ENCODE assay signal across 9 mouse cellular contexts in the genomic region with DNA sequence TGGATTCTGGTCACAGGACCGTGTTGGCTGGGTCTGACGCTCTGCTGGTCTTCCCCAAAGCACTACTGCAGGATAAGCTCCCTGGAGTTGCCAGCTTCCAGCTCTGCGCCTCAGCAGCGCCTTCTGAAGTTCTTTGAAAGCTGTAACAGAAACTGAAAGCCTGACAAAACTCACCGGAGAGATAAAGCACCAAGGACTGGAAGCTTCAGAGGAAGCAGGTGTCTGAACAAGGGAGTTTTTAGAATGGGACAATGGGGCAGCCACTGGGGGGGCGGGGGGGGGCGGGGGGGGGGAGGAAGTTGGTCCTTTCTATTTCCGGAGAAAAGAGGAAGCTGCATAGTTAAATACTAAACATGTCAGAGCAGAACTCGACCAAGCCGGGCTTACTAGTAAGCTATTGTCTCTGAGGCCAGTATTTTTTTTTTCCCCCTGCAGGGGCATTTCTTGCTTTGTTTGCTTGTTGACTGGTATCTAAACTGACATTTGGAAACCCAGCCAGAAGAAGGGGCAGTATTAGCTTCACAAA.
DNase-seq lines count a peak whose midpoint lies in the region; ATAC-seq lines count a peak whose summit lies in the region.
"Had no signal": no experiment of that assay in that cellular context is flagged by ENCODE, and none has a peak within 500 bp of the region (broad histone marks: within the 10 kb centered on the region; RNA-seq: fewer than 3 reads in every experiment).

No protein-coding gene starts in this region.

- 16% methylated on average over 10 of the region's 10 CpGs for WGBS in embryonic facial prominence, embryonic 13.5 days
- whole genome bisulfite sequencing in heart, embryonic 14.5 days, result 9% methylated on average over 10 of the region's 10 CpGs
- 20% methylated on average over 10 of the region's 10 CpGs for WGBS in kidney, embryonic 15.5 days
- 9% methylated on average over 9 of the region's 10 CpGs for WGBS in liver, embryonic 11.5 days
- WGBS in midbrain, embryonic 16.5 days, result 4% methylated on average over 8 of the region's 10 CpGs

- no peak for ATAC-seq in embryonic facial prominence, embryonic 13.5 days (ENCODE audit: insufficient number of reproducible peaks, insufficient read depth, low FRiP score, low TSS enrichment, low read depth)
- ATAC-seq in heart, embryonic 14.5 days (ENCODE audit: insufficient number of reproducible peaks, insufficient read depth, low FRiP score, low read depth), result no peak
- no peak for ATAC-seq in kidney, embryonic 15.5 days (replicated peaks; ENCODE audit: low FRiP score)
- ATAC-seq in liver, embryonic 11.5 days (replicated peaks; ENCODE audit: low FRiP score), result no peak
- 0 out of 2 replicates have a peak, but pooled peaks have one; percentile 47 for ATAC-seq in midbrain, embryonic 16.5 days
- ATAC-seq: Patski had no signal

- no peaks in the 10 kb centered on the region for H3K27me3 ChIP-seq in embryonic facial prominence, embryonic 13.5 days
- no peaks in the 10 kb centered on the region for H3K27me3 ChIP-seq in heart, embryonic 14.5 days (ENCODE audit: control insufficient read depth, insufficient read depth, low read length)
- no peaks in the 10 kb centered on the region for H3K27me3 ChIP-seq in kidney, embryonic 15.5 days
- no peaks in the 10 kb centered on the region for H3K27me3 ChIP-seq in liver, embryonic 11.5 days (replicated peaks; ENCODE audit: control insufficient read depth, insufficient read depth, low read length)
- H3K27me3 ChIP-seq in midbrain, embryonic 16.5 days (ENCODE audit: control insufficient read depth, insufficient read depth, low read depth, low read length), result no peaks in the 10 kb centered on the region
- H3K27me3 ChIP-seq: Patski had no signal

- H3K4me2 ChIP-seq in embryonic facial prominence, embryonic 13.5 days, result peak overlapping the region; percentile 24
- H3K4me2 ChIP-seq in heart, embryonic 14.5 days (ENCODE audit: low read length), result peak overlapping the region; percentile 50
- H3K4me2 ChIP-seq in kidney, embryonic 15.5 days, result peak overlapping the region; percentile 46
- H3K4me2 ChIP-seq in liver, embryonic 11.5 days, result peak overlapping the region; percentile 51
- H3K4me2 ChIP-seq in midbrain, embryonic 16.5 days (ENCODE audit: low read length), result peak overlapping the region; percentile 33

- no peak overlapping the region for H3K9ac ChIP-seq in embryonic facial prominence, embryonic 13.5 days
- H3K9ac ChIP-seq in heart, embryonic 14.5 days (ENCODE audit: low read length), result peak overlapping the region; percentile 60
- H3K9ac ChIP-seq in kidney, embryonic 15.5 days, result no peak overlapping the region; the same call in 1 of the 2 replicates
- H3K9ac ChIP-seq in liver, embryonic 11.5 days (ENCODE audit: low read depth, low read length), result no peak overlapping the region
- H3K9ac ChIP-seq in midbrain, embryonic 16.5 days (ENCODE audit: low read depth, low read length), result 0 out of 2 replicates have a peak overlapping the region, but pooled peaks have one; percentile 6

- H3K9me3 ChIP-seq in embryonic facial prominence, embryonic 13.5 days, result no peaks in the 10 kb centered on the region
- no peaks in the 10 kb centered on the region for H3K9me3 ChIP-seq in heart, embryonic 14.5 days (ENCODE audit: control insufficient read depth, low read length)
- no peaks in the 10 kb centered on the region for H3K9me3 ChIP-seq in kidney, embryonic 15.5 days (replicated peaks)
- no peaks in the 10 kb centered on the region for H3K9me3 ChIP-seq in liver, embryonic 11.5 days (ENCODE audit: control insufficient read depth, low read length)
- H3K9me3 ChIP-seq in midbrain, embryonic 16.5 days (replicated peaks; ENCODE audit: control insufficient read depth, low read length, poor library complexity, severe bottlenecking), result no peaks in the 10 kb centered on the region

- H3K4me3 ChIP-seq in embryonic facial prominence, embryonic 13.5 days, result no peak overlapping the region
- peak overlapping the region; percentile 24 to 29 for H3K4me3 ChIP-seq in heart, embryonic 14.5 days (ENCODE audit: control insufficient read depth in 1 of 2, insufficient read depth in 1 of 2, low read depth in 1 of 2, low read length in 2 of 2)
- 0 out of 2 replicates have a peak overlapping the region, but pooled peaks have one; percentile 1 for H3K4me3 ChIP-seq in kidney, embryonic 15.5 days (replicated peaks)
- H3K4me3 ChIP-seq in liver, embryonic 11.5 days (ENCODE audit: low read depth, low read length), result peak overlapping the region; percentile 20
- H3K4me3 ChIP-seq in midbrain, embryonic 16.5 days (ENCODE audit: low read depth, low read length), result no peak overlapping the region

- H3K4me1 ChIP-seq in embryonic facial prominence, embryonic 13.5 days, result peaks cover 5% of the 10 kb centered on the region
- H3K4me1 ChIP-seq in heart, embryonic 14.5 days (ENCODE audit: control insufficient read depth in 2 of 2, insufficient read depth in 2 of 2, low read length in 2 of 2), result peaks cover 18 to 22% of the 10 kb centered on the region in 2 experiments
- peaks cover 26% of the 10 kb centered on the region for H3K4me1 ChIP-seq in kidney, embryonic 15.5 days
- H3K4me1 ChIP-seq in liver, embryonic 11.5 days (replicated peaks; ENCODE audit: control insufficient read depth, insufficient read depth, low read length), result no peaks in the 10 kb centered on the region
- peaks cover 9% of the 10 kb centered on the region for H3K4me1 ChIP-seq in midbrain, embryonic 16.5 days (ENCODE audit: control insufficient read depth, insufficient read depth, low read length)

- H3K36me3 ChIP-seq in embryonic facial prominence, embryonic 13.5 days, result no peaks in the 10 kb centered on the region
- no peaks in the 10 kb centered on the region for H3K36me3 ChIP-seq in heart, embryonic 14.5 days (ENCODE audit: control insufficient read depth, insufficient read depth, low read length)
- H3K36me3 ChIP-seq in kidney, embryonic 15.5 days, result no peaks in the 10 kb centered on the region
- H3K36me3 ChIP-seq in liver, embryonic 11.5 days (ENCODE audit: control insufficient read depth, insufficient read depth, low read length), result no peaks in the 10 kb centered on the region
- no peaks in the 10 kb centered on the region for H3K36me3 ChIP-seq in midbrain, embryonic 16.5 days (ENCODE audit: control insufficient read depth, insufficient read depth, low read length)

- DNase-seq in gastrocnemius, adult 18-20 months (ENCODE audit: low spot score), result peak; percentile 37
- DNase-seq in gastrocnemius, postnatal 10 days, result no peak
- no peak for DNase-seq in liver, embryonic 11.5 days (ENCODE audit: low spot score)
- DNase-seq in spleen, postnatal 4 days (ENCODE audit: low spot score in 2 of 2), result peak; percentile 17 to 65

- no peak overlapping the region for H3K27ac ChIP-seq in embryonic facial prominence, embryonic 13.5 days
- H3K27ac ChIP-seq in heart, embryonic 14.5 days (replicated peaks in 1 of 2; ENCODE audit: control insufficient read depth in 1 of 2, insufficient read depth in 1 of 2, low read depth in 2 of 2, low read length in 2 of 2), result peak overlapping the region; percentile 75 to 77
- H3K27ac ChIP-seq in kidney, embryonic 15.5 days, result peak overlapping the region; percentile 61
- no peak overlapping the region for H3K27ac ChIP-seq in liver, embryonic 11.5 days (ENCODE audit: low read depth, low read length)
- H3K27ac ChIP-seq in midbrain, embryonic 16.5 days (ENCODE audit: low read length), result peak overlapping the region; percentile 5; the same call in 1 of the 2 replicates

Comparison
In these comparisons a context has a peak if more than half of its experiments do, and no peak if none do; other contexts are left out.
1. DNase-seq: peak in gastrocnemius, adult 18-20 months (single experiment) and spleen, postnatal 4 days (2 of 2); none in gastrocnemius, postnatal 10 days (single experiment) and liver, embryonic 11.5 days (single experiment).
2. H3K27ac ChIP-seq: peak in heart, embryonic 14.5 days (2 of 2), kidney, embryonic 15.5 days (single experiment) and midbrain, embryonic 16.5 days (single experiment); none in embryonic facial prominence, embryonic 13.5 days (single experiment) and liver, embryonic 11.5 days (single experiment).
3. H3K4me3 ChIP-seq: peak in heart, embryonic 14.5 days (2 of 2), kidney, embryonic 15.5 days (single experiment) and liver, embryonic 11.5 days (single experiment); none in embryonic facial prominence, embryonic 13.5 days (single experiment) and midbrain, embryonic 16.5 days (single experiment).
4. H3K9ac ChIP-seq: peak in heart, embryonic 14.5 days (single experiment) and midbrain, embryonic 16.5 days (single experiment); none in embryonic facial prominence, embryonic 13.5 days (single experiment), kidney, embryonic 15.5 days (single experiment) and liver, embryonic 11.5 days (single experiment).
5. Peak in every context shown above with its lines, with median percentiles within 50 percentile points of each other: H3K4me2 ChIP-seq.